Mouse (Mus musculus) ES-Bruce4 (cell line): ENCODE results near the gene Klhdc3.

Experiments
- CTCF ChIP-seq: IDR thresholded peaks from one replicate; pipeline ENCODE4 v1.8.1; 2011; ENCODE audit warnings: low read depth, low read length
- EP300 ChIP-seq: IDR thresholded peaks from 2 replicates; pipeline ENCODE4 v1.6.1; 2011; ENCODE audit warnings: low read depth, low read length; ENCODE audit not compliant: insufficient read depth
- POLR2A ChIP-seq: IDR thresholded peaks from one replicate; pipeline ENCODE4 v1.8.1; 2011; ENCODE audit warnings: low read length; ENCODE audit not compliant: insufficient read depth

DNA sequence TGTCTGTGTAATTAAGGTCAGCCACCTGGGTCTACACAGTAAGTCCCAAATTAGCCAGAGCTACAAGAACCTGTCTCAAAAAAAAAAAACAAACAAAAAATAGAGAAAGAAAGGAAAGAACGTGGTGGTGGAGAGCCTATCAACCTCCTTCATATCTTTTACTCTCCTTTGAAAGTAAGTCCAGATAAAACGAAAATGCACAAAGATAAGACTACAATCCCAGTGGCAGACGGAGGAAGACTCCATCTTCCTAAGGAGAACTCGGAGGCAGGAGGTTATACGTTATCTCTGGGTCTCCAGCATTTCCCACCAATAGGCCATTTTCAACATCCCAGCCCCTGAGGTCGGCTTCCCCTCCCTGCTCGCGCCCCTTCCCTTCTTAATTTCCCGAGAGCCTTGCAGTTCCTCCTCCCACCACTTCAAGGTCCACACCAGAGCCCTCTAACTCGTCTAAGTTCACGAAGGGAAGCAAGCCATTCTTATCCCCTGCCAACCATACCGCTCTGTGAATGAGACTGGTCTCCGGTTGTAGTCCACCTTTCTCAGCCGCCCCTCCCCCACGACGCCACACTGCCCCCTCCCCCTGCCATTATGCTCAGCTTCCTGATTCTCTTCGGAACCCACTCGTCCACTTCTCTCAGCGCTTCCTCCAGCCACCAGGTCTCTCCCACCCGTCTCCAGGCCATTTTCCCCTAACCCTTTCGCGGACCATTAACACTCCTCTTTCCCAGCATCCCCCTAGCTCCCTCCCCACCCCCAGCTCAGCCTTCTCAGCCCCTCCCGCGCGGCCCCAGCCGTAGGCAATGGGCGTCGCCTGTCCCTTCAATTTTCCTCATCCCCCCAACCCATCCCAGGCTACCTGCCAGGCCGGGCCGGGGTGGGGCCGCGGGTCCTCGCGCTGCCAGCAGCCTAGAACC lies 613 bp downstream of the Klhdc3 start:
- TF ChIP-seq CTCF (no peak), POLR2A (no peak), EP300 (no peak)
